Mouse (Mus musculus) erythroblast, embryonic 14.5 days (primary cell): ENCODE results near the gene Epha2. TPM values are rescaled to one million over a fixed set of nuclear protein-coding genes. Genes with fewer than 3 reads are reported as not detected.

Source experiments
- H3K27me3 ChIP-seq: 2 replicates; pipeline ENCODE4 v1.6.1; 2012; ENCODE audit warnings: inconsistent platforms; ENCODE audit not compliant: control insufficient read depth
- H3K36me3 ChIP-seq: 2 replicates; pipeline ENCODE4 v1.6.1; 2012; ENCODE audit warnings: mild to moderate bottlenecking, inconsistent platforms; ENCODE audit not compliant: control insufficient read depth
- H3K4me1 ChIP-seq: 2 replicates; pipeline ENCODE4 v1.6.1; 2012; ENCODE audit warnings: inconsistent platforms; ENCODE audit not compliant: control insufficient read depth
- H3K4me3 ChIP-seq: replicated peaks from 2 replicates; pipeline ENCODE3; 2012; ENCODE audit warnings: moderate library complexity, mild to moderate bottlenecking, inconsistent platforms
- H3K9me3 ChIP-seq: 2 replicates; pipeline ENCODE4 v1.6.1; 2012; ENCODE audit warnings: low read length, inconsistent platforms, mixed read lengths; ENCODE audit not compliant: control insufficient read depth
- GATA1 ChIP-seq: IDR thresholded peaks from 2 replicates; pipeline ENCODE4 v1.6.1; 2012; ENCODE audit warnings: low read length, inconsistent platforms, mixed read lengths
- TAL1 ChIP-seq: IDR thresholded peaks from 3 replicates; pipeline ENCODE4 v1.6.1; 2012; ENCODE audit warnings: low read length, inconsistent platforms, mixed read lengths
- polyA plus RNA-seq: library from polyadenylated mRNA; stranded (reverse); fragments of >175 nt; gene quantifications from 2 replicates; pipeline ENCODE4 v1.2.3, GENCODE M21; 2012

The Epha2 gene
- polyA plus RNA-seq, 1 experiment = not detected

GRCm38 (mm10) chr4:141277157-141277556 lies 23.9 kb upstream of the Epha2 start:
- H3K27me3 ChIP-seq = peaks cover 8% of the 10 kb centered on the region
- H3K36me3 ChIP-seq = no peaks in the 10 kb centered on the region
- H3K4me3 ChIP-seq = no peak overlapping the region
- TF ChIP-seq GATA1 (no peak), TAL1 (no peak)
- H3K9me3 ChIP-seq = no peaks in the 10 kb centered on the region
- H3K4me1 ChIP-seq = no peaks in the 10 kb centered on the region

DNA sequence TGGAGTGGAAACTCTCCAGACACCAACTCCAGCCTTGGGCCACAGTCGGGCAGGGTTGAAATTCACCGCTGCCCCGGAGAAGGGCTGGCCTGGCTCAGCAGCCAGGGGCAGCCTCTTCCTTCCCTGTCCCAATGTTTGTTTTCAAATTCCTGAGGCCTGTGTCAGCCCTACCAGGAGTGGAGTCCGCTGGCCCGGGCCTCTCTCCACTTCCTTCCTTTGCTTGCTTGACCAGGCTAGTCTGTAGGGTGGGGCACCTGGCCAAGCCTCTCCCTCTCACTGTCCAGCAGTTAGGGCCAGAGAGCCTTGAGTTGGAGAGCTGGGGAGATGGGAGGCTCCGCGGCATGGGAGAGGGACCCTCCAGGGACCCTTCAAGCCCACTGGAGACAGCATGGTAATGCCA lies 22.9 kb upstream of the Epha2 start:
- H3K27me3 ChIP-seq = peaks cover under 1% of the 10 kb centered on the region; the same call in 1 of the 2 replicates
- H3K4me1 ChIP-seq = no peaks in the 10 kb centered on the region
- no peak for TF ChIP-seq TAL1
- TF ChIP-seq GATA1 = no peak
- H3K4me3 ChIP-seq = no peak overlapping the region
- H3K9me3 ChIP-seq = no peaks in the 10 kb centered on the region
- H3K36me3 ChIP-seq = no peaks in the 10 kb centered on the region

GRCm38 (mm10) chr4:141279327-141279726 lies 21.7 kb upstream of the Epha2 start:
- TF ChIP-seq TAL1 = no peak
- no peak for TF ChIP-seq GATA1
- no peaks in the 10 kb centered on the region for H3K9me3 ChIP-seq
- no peaks in the 10 kb centered on the region for H3K36me3 ChIP-seq
- H3K27me3 ChIP-seq = no peaks in the 10 kb centered on the region
- no peak overlapping the region for H3K4me3 ChIP-seq
- H3K4me1 ChIP-seq = no peaks in the 10 kb centered on the region

- Histone ChIP-seq H3K27me3 (no peaks in the 10 kb centered on the region), H3K36me3 (no peaks in the 10 kb centered on the region), H3K4me3 (no peak overlapping the region), H3K4me1 (no peaks in the 10 kb centered on the region), H3K9me3 (no peaks in the 10 kb centered on the region)
- TF ChIP-seq TAL1 (no peak), GATA1 (no peak)
Measured at GRCm38 (mm10) chr4:141279783-141280182, 21.3 kb upstream of the Epha2 start.

GRCm38 (mm10) chr4:141280471-141280870 lies 20.6 kb upstream of the Epha2 start:
- H3K4me3 ChIP-seq = no peak overlapping the region
- no peaks in the 10 kb centered on the region for H3K4me1 ChIP-seq
- TF ChIP-seq GATA1 (no peak), TAL1 (no peak)
- no peaks in the 10 kb centered on the region for H3K36me3 ChIP-seq
- no peaks in the 10 kb centered on the region for H3K9me3 ChIP-seq
- H3K27me3 ChIP-seq = peaks cover 4% of the 10 kb centered on the region

DNA sequence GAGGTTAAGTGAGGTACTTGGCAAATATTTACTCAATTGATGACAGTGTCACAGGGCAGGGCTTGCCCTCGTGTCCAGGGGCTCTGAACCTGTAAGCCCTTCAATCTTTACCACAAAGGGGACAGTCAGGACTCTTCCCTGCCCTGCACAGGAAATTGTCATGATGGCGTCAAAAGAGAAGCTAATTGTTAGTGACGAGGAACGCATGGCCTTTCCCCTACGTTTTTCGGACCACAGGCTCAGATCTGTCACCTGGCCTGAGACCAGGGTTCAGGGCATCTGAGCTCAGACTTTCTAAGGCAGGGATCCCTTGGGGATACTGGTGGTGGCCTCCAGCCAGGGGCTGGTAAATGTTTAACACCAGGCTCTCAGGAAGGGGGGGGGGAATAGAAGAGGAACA lies 19.9 kb upstream of the Epha2 start:
- H3K36me3 ChIP-seq = no peaks in the 10 kb centered on the region
- peaks cover 8% of the 10 kb centered on the region for H3K27me3 ChIP-seq
- H3K9me3 ChIP-seq = no peaks in the 10 kb centered on the region
- no peak for TF ChIP-seq TAL1
- no peak for TF ChIP-seq GATA1
- H3K4me1 ChIP-seq = no peaks in the 10 kb centered on the region
- H3K4me3 ChIP-seq = no peak overlapping the region

DNA sequence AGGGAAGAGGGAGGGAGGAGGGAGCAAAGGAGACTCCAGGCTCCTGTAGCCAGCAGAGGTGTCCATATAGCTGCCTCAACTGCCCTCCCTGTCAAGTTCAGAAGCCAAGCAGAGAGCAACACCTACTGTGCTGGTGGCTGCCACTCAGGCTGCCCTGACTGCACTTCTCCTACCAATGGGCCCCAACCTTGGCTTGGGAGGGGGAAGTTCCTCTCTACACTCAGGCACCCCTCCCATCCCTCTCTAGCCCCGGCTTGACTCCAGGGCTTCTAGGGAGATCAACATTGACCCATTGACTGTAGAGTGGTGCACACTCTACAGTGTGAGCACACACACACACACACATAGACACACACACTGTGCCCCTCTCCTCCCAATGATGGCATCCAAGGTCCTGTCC lies 19.5 kb upstream of the Epha2 start:
- TF ChIP-seq GATA1 (no peak), TAL1 (no peak)
- H3K27me3 ChIP-seq = peaks cover 9% of the 10 kb centered on the region
- no peaks in the 10 kb centered on the region for H3K4me1 ChIP-seq
- H3K36me3 ChIP-seq = no peaks in the 10 kb centered on the region
- no peak overlapping the region for H3K4me3 ChIP-seq
- no peaks in the 10 kb centered on the region for H3K9me3 ChIP-seq

DNA sequence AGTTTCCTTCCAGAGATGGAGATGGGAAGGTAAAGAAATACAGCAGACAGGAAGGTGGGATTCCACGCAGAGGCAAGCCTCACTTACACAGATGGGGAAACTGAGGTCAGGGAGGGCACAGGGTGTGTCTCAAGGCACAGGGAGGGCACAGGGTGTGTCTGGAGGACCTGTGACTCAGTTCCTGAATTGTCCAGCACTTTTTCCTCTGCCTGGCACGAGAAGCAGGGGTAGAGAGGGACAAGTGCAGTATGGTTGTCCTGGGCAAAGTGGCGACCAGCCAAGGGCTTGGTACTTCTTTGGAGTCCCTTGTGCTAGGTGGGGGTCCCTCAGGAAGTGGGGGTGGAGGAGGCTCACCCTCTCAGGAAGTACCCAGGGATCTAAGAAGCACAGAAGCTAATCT lies 19.0 kb upstream of the Epha2 start:
- TF ChIP-seq TAL1 = no peak
- TF ChIP-seq GATA1 = no peak
- H3K27me3 ChIP-seq = peaks cover 14% of the 10 kb centered on the region
- no peaks in the 10 kb centered on the region for H3K9me3 ChIP-seq
- H3K36me3 ChIP-seq = no peaks in the 10 kb centered on the region
- H3K4me3 ChIP-seq = no peak overlapping the region
- peaks cover under 1% of the 10 kb centered on the region for H3K4me1 ChIP-seq

- H3K4me1 ChIP-seq = peaks cover 5% of the 10 kb centered on the region
- no peak overlapping the region for H3K4me3 ChIP-seq
- no peaks in the 10 kb centered on the region for H3K9me3 ChIP-seq
- TF ChIP-seq GATA1 (no peak), TAL1 (no peak)
- no peaks in the 10 kb centered on the region for H3K36me3 ChIP-seq
- H3K27me3 ChIP-seq = peaks cover 19% of the 10 kb centered on the region
Measured at GRCm38 (mm10) chr4:141282623-141283022, 18.4 kb upstream of the Epha2 start.

GRCm38 (mm10) chr4:141283176-141283878 lies 17.7 kb upstream of the Epha2 start:
- Histone ChIP-seq H3K4me1 (peaks cover 7% of the 10 kb centered on the region), H3K27me3 (peaks cover 26% of the 10 kb centered on the region), H3K36me3 (no peaks in the 10 kb centered on the region), H3K9me3 (no peaks in the 10 kb centered on the region), H3K4me3 (no peak overlapping the region)
- TF ChIP-seq TAL1 = no peak
- TF ChIP-seq GATA1 = no peak
